Mouse (Mus musculus) hindbrain, postnatal 0 days (tissue): ENCODE measurements around the gene Erp44. TPM values are rescaled to one million over a fixed set of nuclear protein-coding genes. Genes with fewer than 3 reads are reported as not detected.

Experiments used
- ATAC-seq: fragments of 200-750 bp; cut with Nextera tagmentation; 2 replicates; pipeline ENCODE4 v1.8.0; 2017; ENCODE audit warnings: mild to moderate bottlenecking, moderate TSS enrichment, moderate library complexity
- DNase-seq: peaks from one replicate; pipeline ENCODE4 v3.0.0-alpha.2; 2015; ENCODE audit warnings: low spot score
- H3K27ac ChIP-seq: fragments of 300-500 bp; sonication (generic); 2 replicates; pipeline ENCODE4 v1.5.1; 2014; ENCODE audit warnings: mild to moderate bottlenecking
- H3K27me3 ChIP-seq: fragments of 300-500 bp; sonication (generic); 2 replicates; pipeline ENCODE4 v1.6.1; 2014; ENCODE audit warnings: low read length, mixed read lengths; ENCODE audit not compliant: insufficient read depth
- H3K36me3 ChIP-seq: fragments of 300-500 bp; sonication (generic); 2 replicates; pipeline ENCODE4 v1.6.1; 2014; ENCODE audit warnings: low read length, mixed read lengths; ENCODE audit not compliant: insufficient read depth
- H3K4me1 ChIP-seq: fragments of 300-500 bp; sonication (generic); 2 replicates; pipeline ENCODE4 v1.6.1; 2014; ENCODE audit warnings: antibody characterized with exemption, low read length, mixed read lengths; ENCODE audit not compliant: insufficient read depth
- H3K4me2 ChIP-seq: fragments of 300-500 bp; sonication (generic); 2 replicates; pipeline ENCODE4 v1.6.1; 2014; ENCODE audit warnings: low read depth, mild to moderate bottlenecking, low read length, moderate library complexity, mixed read lengths
- H3K4me3 ChIP-seq: fragments of 300-500 bp; sonication (generic); 2 replicates; pipeline ENCODE4 v1.5.1; 2014; ENCODE audit warnings: low read length
- H3K9ac ChIP-seq: fragments of 300-500 bp; sonication (generic); replicated peaks from 2 replicates; pipeline ENCODE4 v1.6.1; 2014; ENCODE audit warnings: mild to moderate bottlenecking, low read length, moderate library complexity, mixed read lengths
- H3K9me3 ChIP-seq: fragments of 300-500 bp; sonication (generic); 2 replicates; pipeline ENCODE4 v1.6.1; 2016; ENCODE audit warnings: low read length, mixed read lengths
- CTCF ChIP-seq: IDR thresholded peaks from 2 replicates; pipeline ENCODE4 v1.5.1; 2016; ENCODE audit warnings: antibody characterized with exemption, control low read depth, low read depth
- WGBS: fragments of 180-500 bp; shearing (Covaris S2); extraction: QIAGEN DNeasy Blood & Tissue Kit; methylation state at CpG from one replicate; pipeline ENCODE4 v1.1.7; 2014; 5-methylcytosine and 5-hydroxymethylcytosine counted together
- polyA plus RNA-seq: library from polyadenylated mRNA; unstranded; fragments of >200 nt; fragmentation: Nextera tagmentation; extraction: Ambion mirVana; gene quantifications from 2 replicates; pipeline ENCODE4 v1.2.1, GENCODE M21; 2015
- total RNA-seq: library from RNA; depleted of rRNA; stranded (reverse); fragments of >200 nt; gene quantifications from 2 replicates; pipeline ENCODE4 v1.2.3, GENCODE M21; 2014

Gene Erp44
- total and polyA plus RNA-seq, 2 experiments from 2014 or later = 27.3 to 50.4 TPM

DNA sequence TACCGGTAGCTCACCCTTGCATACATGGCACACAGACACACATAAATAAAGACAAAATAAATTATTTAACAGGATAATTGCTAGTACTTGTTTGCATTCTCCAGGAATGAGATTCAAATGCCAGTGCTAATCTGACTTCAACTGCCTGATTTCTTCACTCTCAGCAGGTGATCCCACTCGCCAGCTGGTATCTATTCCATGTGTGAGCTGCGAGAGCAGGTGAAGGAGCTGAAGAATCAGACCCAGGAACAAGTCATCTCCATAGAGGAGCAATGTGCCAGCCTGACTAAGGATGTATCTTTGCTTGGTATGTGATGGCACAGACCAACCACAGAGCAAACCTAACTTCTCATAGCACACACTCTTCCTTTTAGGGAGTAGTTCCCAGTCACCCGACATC is 75.8 kb downstream of the Erp44 start:
- Histone ChIP-seq H3K4me3 (no peak overlapping the region), H3K4me2 (no peak overlapping the region), H3K4me1 (no peaks in the 10 kb centered on the region), H3K36me3 (peaks cover 9% of the 10 kb centered on the region; the same call in 1 of the 2 replicates), H3K27me3 (no peaks in the 10 kb centered on the region), H3K27ac (no peak overlapping the region), H3K9me3 (no peaks in the 10 kb centered on the region), H3K9ac (no peak overlapping the region)
- ATAC-seq (no peak), DNase-seq (peak; percentile 41)
- WGBS = 76% methylated on average over 4 of the region's 4 CpGs
- TF ChIP-seq CTCF = no peak

DNA sequence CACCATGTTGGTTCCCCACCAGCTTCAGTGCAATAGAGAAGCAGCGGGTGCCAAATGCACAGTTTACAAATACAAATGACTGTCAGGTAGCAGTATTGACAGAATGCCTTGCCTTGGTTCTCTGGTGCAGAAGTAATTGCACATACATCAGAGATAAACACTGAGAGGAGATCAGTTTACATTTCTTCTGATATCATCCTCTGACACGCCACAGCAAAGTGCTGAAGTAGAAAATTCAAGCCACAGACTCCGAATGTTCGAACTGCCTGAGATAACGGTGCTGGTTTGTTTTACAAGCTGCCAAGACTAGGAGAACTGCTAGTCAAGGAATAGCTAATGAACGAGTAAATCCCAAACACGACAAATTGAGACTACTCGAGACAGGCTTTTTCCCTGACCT is 80.9 kb downstream of the Erp44 start:
- Histone ChIP-seq H3K4me2 (no peak overlapping the region), H3K36me3 (peaks cover 9% of the 10 kb centered on the region; the same call in 1 of the 2 replicates), H3K27ac (no peak overlapping the region), H3K9me3 (no peaks in the 10 kb centered on the region), H3K9ac (no peak overlapping the region), H3K27me3 (no peaks in the 10 kb centered on the region), H3K4me1 (no peaks in the 10 kb centered on the region), H3K4me3 (no peak overlapping the region)
- ATAC-seq (no peak), DNase-seq (no peak)
- TF ChIP-seq CTCF = no peak
- WGBS = 84% methylated on average over 8 of the region's 8 CpGs

DNA sequence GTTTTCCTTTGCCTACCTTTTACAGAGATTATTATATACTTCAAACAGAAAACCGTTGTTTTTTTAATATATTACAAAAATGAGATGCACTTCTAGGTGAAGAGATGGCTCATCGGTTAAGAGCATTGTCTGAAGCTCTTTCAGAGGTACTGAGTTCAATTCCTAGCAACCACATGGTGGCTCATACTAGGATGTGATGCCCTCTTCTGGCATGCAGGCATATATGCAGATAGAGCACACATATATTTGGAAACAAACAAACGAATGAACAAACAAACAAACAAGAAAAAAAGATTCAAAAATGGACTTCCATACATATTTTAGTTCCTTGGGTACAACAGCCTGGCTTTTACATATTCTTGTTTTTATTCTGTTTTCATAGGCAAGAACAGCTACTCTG is 81.4 kb downstream of the Erp44 start:
- WGBS = 89% methylated on average over 3 of the region's 3 CpGs
- H3K27me3 ChIP-seq = no peaks in the 10 kb centered on the region
- H3K36me3 ChIP-seq = peaks cover 11% of the 10 kb centered on the region; the same call in 1 of the 2 replicates
- ATAC-seq = no peak
- H3K4me2 ChIP-seq = no peak overlapping the region
- H3K9ac ChIP-seq = no peak overlapping the region
- H3K9me3 ChIP-seq = no peaks in the 10 kb centered on the region
- H3K4me3 ChIP-seq = no peak overlapping the region
- TF ChIP-seq CTCF = peak; percentile 51
- no peak overlapping the region for H3K27ac ChIP-seq
- no peaks in the 10 kb centered on the region for H3K4me1 ChIP-seq
- DNase-seq = no peak

DNA sequence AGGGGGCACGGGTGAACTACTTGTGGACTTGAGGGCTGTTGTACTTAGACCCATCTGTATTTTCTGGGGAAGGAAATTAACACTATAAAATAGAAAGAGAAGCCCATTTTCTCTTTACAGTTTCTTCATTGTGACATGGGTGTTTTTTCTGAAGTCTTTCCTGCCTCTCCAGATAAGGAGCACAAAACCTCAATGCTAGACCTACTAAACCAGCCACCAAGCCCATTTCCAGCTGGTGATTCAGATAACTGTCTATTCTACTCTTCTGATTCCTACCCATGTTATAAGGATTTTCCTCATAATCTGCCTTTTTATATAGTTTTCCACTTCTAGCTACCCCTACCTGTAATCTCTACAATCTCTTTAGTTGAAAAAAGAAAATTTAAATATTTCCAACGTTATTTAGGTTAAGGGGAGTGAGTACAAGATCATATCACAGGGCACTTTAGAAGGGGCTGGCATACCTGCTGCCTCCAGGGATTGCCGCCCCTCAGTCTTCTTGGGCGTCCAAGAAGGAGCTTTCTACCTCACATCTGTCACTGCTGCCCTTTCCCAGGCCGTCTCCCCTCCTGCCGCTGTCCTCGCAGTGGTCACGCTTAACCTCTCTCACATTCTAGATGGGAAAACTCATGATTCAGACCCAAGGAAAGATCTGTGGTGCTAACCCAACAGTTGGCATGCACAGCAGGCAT is 97.1 kb downstream of the Erp44 start:
- no peak for ATAC-seq
- 87% methylated on average over 8 of the region's 8 CpGs for WGBS

DNA sequence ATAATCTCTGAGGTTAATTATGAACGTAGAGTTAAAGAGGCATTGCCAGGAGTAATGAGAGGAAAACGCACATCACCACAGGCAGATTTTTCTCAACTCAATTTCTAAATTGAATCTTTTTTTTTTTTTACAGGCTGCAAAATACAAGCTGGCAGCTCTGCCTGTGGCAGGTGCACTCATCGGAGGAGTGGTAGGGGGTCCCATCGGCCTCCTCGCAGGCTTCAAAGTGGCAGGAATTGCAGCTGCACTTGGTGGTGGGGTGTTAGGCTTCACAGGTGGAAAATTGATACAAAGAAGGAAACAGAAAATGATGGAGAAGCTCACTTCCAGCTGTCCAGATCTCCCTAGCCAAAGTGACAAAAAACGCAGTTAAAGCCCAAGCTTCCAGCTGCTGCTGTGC is 98.0 kb downstream of the Erp44 start:
- Histone ChIP-seq H3K4me3 (no peak overlapping the region), H3K27me3 (no peaks in the 10 kb centered on the region), H3K36me3 (no peaks in the 10 kb centered on the region; the same call in 1 of the 2 replicates), H3K9ac (no peak overlapping the region), H3K4me2 (no peak overlapping the region), H3K27ac (no peak overlapping the region), H3K9me3 (no peaks in the 10 kb centered on the region), H3K4me1 (no peaks in the 10 kb centered on the region)
- no peak for ATAC-seq
- WGBS = 44% methylated on average over 6 of the region's 6 CpGs
- DNase-seq = peak; percentile 8
- no peak for TF ChIP-seq CTCF

More for the DNA sequence above, 97.1 kb downstream of the Erp44 start:
- Histone ChIP-seq H3K9me3 (no peaks in the 10 kb centered on the region), H3K36me3 (no peaks in the 10 kb centered on the region; the same call in 1 of the 2 replicates), H3K27ac (no peak overlapping the region), H3K4me2 (no peak overlapping the region), H3K27me3 (no peaks in the 10 kb centered on the region), H3K4me1 (no peaks in the 10 kb centered on the region), H3K9ac (no peak overlapping the region), H3K4me3 (no peak overlapping the region)
- TF ChIP-seq CTCF = no peak
- no peak for DNase-seq

GRCm38 (mm10) chr4:48180922-48181321 is 98.4 kb downstream of the Erp44 start:
- 0 out of 2 replicates have a peak overlapping the region, but pooled peaks have one; percentile 32 for H3K27ac ChIP-seq
- no peak overlapping the region for H3K4me3 ChIP-seq
- no peak for DNase-seq
- ATAC-seq = no peak; the same call in 1 of the 2 replicates
- TF ChIP-seq CTCF = no peak
- H3K4me1 ChIP-seq = no peaks in the 10 kb centered on the region
- H3K27me3 ChIP-seq = no peaks in the 10 kb centered on the region
- no peaks in the 10 kb centered on the region for H3K9me3 ChIP-seq
- H3K9ac ChIP-seq = no peak overlapping the region
- no peak overlapping the region for H3K4me2 ChIP-seq
- H3K36me3 ChIP-seq = no peaks in the 10 kb centered on the region; the same call in 1 of the 2 replicates
- WGBS = 17% methylated on average over 2 of the region's 2 CpGs

DNA sequence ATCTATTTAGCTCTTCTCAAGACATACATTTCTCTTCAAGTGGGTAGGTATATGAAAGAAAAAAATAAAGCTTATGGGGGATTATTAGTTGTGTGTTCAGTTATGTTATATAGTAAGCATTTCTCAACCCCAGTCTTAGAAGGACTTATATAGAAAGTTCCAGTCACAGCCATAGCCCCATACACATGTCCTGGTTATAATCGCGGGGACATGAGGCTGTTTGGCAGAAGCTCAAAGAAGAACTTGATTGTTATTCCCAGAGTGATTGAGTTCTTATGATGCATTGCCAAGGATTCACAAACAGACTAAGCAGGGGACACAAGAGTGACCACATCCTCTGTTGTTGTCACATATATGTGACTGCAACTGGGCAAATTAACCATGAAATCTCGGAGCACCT is 103.7 kb downstream of the Erp44 start:
- 75% methylated on average over 3 of the region's 3 CpGs for WGBS
- H3K9ac ChIP-seq = no peak overlapping the region
- H3K4me1 ChIP-seq = no peaks in the 10 kb centered on the region
- no peak overlapping the region for H3K4me2 ChIP-seq
- DNase-seq (no peak), ATAC-seq (no peak)
- H3K27me3 ChIP-seq = no peaks in the 10 kb centered on the region
- TF ChIP-seq CTCF = no peak
- H3K36me3 ChIP-seq = no peaks in the 10 kb centered on the region
- no peak overlapping the region for H3K4me3 ChIP-seq
- no peaks in the 10 kb centered on the region for H3K9me3 ChIP-seq
- H3K27ac ChIP-seq = no peak overlapping the region
